Mouse (Mus musculus) kidney, adult 2 months (tissue): ENCODE measurements around the gene Tha1.

ENCODE experiments used
- CTCF ChIP-seq: fragments of 200-500 bp; conservative IDR thresholded peaks from 2 replicates; pipeline ENCODE4 v1.5.1; 2011; ENCODE audit warnings: low read depth, mild to moderate bottlenecking, control low read depth, low read length, moderate library complexity, mixed read lengths; ENCODE audit not compliant: insufficient read depth, insufficient read length
- POLR2A ChIP-seq: fragments of 200-500 bp; IDR thresholded peaks from one replicate; pipeline ENCODE4 v1.6.1; 2011; ENCODE audit warnings: low read depth, low read length, control low read depth

- no peak for TF ChIP-seq POLR2A
- no peak for TF ChIP-seq CTCF
Observed at GRCm38 (mm10) chr11:117863174-117863856, 10.0 kb downstream of the Tha1 start.
